Mouse (Mus musculus) neural tube, embryonic 12.5 days (tissue): Measurements from ENCODE around the gene Rpl13. TPM values are rescaled to one million over a fixed set of nuclear protein-coding genes. Genes with fewer than 3 reads are reported as not detected.
"Not testable (repeated sequence)": the region's sequence is repeated elsewhere in the genome, so short reads cannot be mapped to it uniquely, and the experiment has no call there.

Source experiments
- ATAC-seq: fragments of 200-750 bp; cut with Nextera tagmentation; 2 replicates; pipeline ENCODE4 v1.8.0; 2017; ENCODE audit warnings: low read depth, mild to moderate bottlenecking, moderate TSS enrichment, moderate library complexity; ENCODE audit not compliant: low FRiP score
- H3K27ac ChIP-seq: fragments of 300-500 bp; sonication (generic); 2 replicates; pipeline ENCODE4 v1.5.1; 2016
- H3K27me3 ChIP-seq: fragments of 300-500 bp; sonication (generic); replicated peaks from 2 replicates; pipeline ENCODE4 v1.6.1; 2016; ENCODE audit warnings: mild to moderate bottlenecking
- H3K36me3 ChIP-seq: fragments of 300-500 bp; sonication (generic); 2 replicates; pipeline ENCODE4 v1.6.1; 2016; ENCODE audit warnings: mild to moderate bottlenecking
- H3K4me1 ChIP-seq: fragments of 300-500 bp; sonication (generic); 2 replicates; pipeline ENCODE4 v1.6.1; 2016
- H3K4me2 ChIP-seq: fragments of 300-500 bp; sonication (generic); replicated peaks from 2 replicates; pipeline ENCODE4 v1.6.1; 2016; ENCODE audit warnings: mild to moderate bottlenecking
- H3K4me3 ChIP-seq: fragments of 300-500 bp; sonication (generic); 2 replicates; pipeline ENCODE4 v1.5.1; 2016
- H3K9ac ChIP-seq: fragments of 300-500 bp; sonication (generic); 2 replicates; pipeline ENCODE4 v1.6.1; 2016; ENCODE audit warnings: mild to moderate bottlenecking
- H3K9me3 ChIP-seq: fragments of 300-500 bp; sonication (generic); 2 replicates; pipeline ENCODE4 v1.6.1; 2016; ENCODE audit warnings: mild to moderate bottlenecking
- WGBS: fragments of 180-500 bp; shearing (Covaris S2); methylation state at CpG from one replicate; pipeline ENCODE4 v1.1.7; 2016; 5-methylcytosine and 5-hydroxymethylcytosine counted together
- polyA plus RNA-seq: library from polyadenylated mRNA; unstranded; fragments of >200 nt; fragmentation: Nextera tagmentation; extraction: Ambion mirVana; gene quantifications from 2 replicates; pipeline ENCODE4 v1.2.1, GENCODE M21; 2016

The Rpl13 gene
- polyA plus RNA-seq, 1 experiment from 2014 or later, result 973 TPM

- Histone ChIP-seq H3K9me3 (no peaks in the 10 kb centered on the region), H3K4me3 (no peak overlapping the region), H3K36me3 (peaks cover 44% of the 10 kb centered on the region), H3K27ac (no peak overlapping the region), H3K27me3 (no peaks in the 10 kb centered on the region), H3K4me2 (no peak overlapping the region), H3K4me1 (no peaks in the 10 kb centered on the region), H3K9ac (no peak overlapping the region)
- no peak for ATAC-seq
- WGBS, result 82% methylated on average over 11 of the region's 11 CpGs
These were observed 4.9 kb upstream of the Rpl13 start for GRCm38 (mm10) chr8:123097216-123097615.

- no peaks in the 10 kb centered on the region for H3K9me3 ChIP-seq
- no peaks in the 10 kb centered on the region for H3K27me3 ChIP-seq
- no peak for ATAC-seq
- H3K36me3 ChIP-seq, result peaks cover 44% of the 10 kb centered on the region
- H3K9ac ChIP-seq, result no peak overlapping the region
- no peaks in the 10 kb centered on the region for H3K4me1 ChIP-seq
- H3K4me2 ChIP-seq, result no peak overlapping the region
- no peak overlapping the region for H3K4me3 ChIP-seq
- WGBS, result 72% methylated on average over 12 of the region's 12 CpGs
- no peak overlapping the region for H3K27ac ChIP-seq
These were observed 4.2 kb upstream of the Rpl13 start for GRCm38 (mm10) chr8:123097786-123098584.

DNA sequence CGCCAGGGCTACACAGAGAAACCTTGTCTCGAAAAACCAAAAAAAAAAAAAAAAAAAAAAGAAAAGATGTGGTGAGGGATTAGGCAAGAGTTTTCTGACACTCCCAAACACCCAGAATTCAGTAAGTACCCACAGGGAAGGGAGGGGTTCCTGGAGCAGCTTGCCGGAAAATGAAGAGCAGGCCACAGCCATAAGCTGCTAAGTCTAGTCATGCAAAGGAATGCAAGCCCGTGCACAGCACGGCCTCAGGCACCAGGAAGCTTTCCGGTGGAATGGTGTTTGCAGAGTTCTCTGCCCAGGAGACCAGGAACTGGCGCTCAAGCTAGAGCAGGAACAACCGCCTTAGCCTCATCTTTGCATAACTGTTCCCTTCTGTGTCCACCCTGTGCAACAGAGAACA is 1.9 kb upstream of the Rpl13 start:
- peaks cover 41% of the 10 kb centered on the region for H3K36me3 ChIP-seq
- no peaks in the 10 kb centered on the region for H3K9me3 ChIP-seq
- H3K4me1 ChIP-seq, result peaks cover 11% of the 10 kb centered on the region
- no peaks in the 10 kb centered on the region for H3K27me3 ChIP-seq
- H3K27ac ChIP-seq, result no peak overlapping the region
- no peak overlapping the region for H3K4me3 ChIP-seq
- no peak overlapping the region for H3K9ac ChIP-seq
- ATAC-seq, result no peak
- H3K4me2 ChIP-seq, result no peak overlapping the region
- 74% methylated on average over 8 of the region's 8 CpGs for WGBS

GRCm38 (mm10) chr8:123101244-123101643 is 906 bp upstream of the Rpl13 start:
- H3K4me1 ChIP-seq, result peaks cover 11% of the 10 kb centered on the region
- H3K4me3 ChIP-seq, result no peak overlapping the region
- no peak overlapping the region for H3K27ac ChIP-seq
- no peak overlapping the region for H3K9ac ChIP-seq
- H3K36me3 ChIP-seq, result peaks cover 40% of the 10 kb centered on the region
- H3K4me2 ChIP-seq, result peak overlapping the region; percentile 84; the same call in 1 of the 2 replicates
- WGBS, result 79% methylated on average over 4 of the region's 4 CpGs
- no peak for ATAC-seq
- no peaks in the 10 kb centered on the region for H3K27me3 ChIP-seq
- no peaks in the 10 kb centered on the region for H3K9me3 ChIP-seq

- H3K4me3 ChIP-seq, result peak overlapping the region; percentile 81
- WGBS, result under 1% methylated on average over 26 of the region's 26 CpGs
- peak overlapping the region; percentile 84; the same call in 1 of the 2 replicates for H3K27ac ChIP-seq
- H3K36me3 ChIP-seq, result peaks cover 31% of the 10 kb centered on the region
- not testable (repeated sequence) for H3K9me3 ChIP-seq, ATAC-seq, H3K27me3 ChIP-seq
- peak overlapping the region; percentile 96 for H3K9ac ChIP-seq
- peak overlapping the region; percentile 84 for H3K4me2 ChIP-seq
- peaks cover 11% of the 10 kb centered on the region for H3K4me1 ChIP-seq
These were observed 705 bp downstream of the Rpl13 start for GRCm38 (mm10) chr8:123102855-123103254.

DNA sequence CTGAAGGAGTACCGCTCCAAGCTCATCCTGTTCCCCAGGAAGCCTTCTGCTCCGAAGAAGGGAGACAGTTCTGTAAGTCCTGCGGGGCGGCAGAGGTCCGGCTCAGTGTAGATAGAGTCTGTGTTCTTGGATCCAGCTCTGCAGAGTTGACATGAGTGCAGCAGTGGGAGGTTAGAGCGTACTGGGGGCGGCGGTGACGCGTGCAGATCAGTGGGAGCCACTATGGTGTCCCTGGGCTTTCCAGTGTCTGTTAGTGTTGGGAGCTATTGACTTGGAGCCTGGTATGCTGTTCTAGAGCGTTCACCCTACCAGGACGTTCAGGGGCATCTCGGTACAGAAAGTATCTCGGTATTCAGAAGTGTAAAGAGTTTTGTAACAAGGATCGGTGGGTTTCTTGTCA is 1.1 kb downstream of the Rpl13 start:
- H3K36me3 ChIP-seq, result peaks cover 27% of the 10 kb centered on the region
- no peak overlapping the region for H3K27ac ChIP-seq
- H3K27me3 ChIP-seq, result no peaks in the 10 kb centered on the region
- peak overlapping the region; percentile 84 for H3K4me2 ChIP-seq
- H3K9me3 ChIP-seq, result no peaks in the 10 kb centered on the region
- 22% methylated on average over 15 of the region's 15 CpGs for WGBS
- H3K9ac ChIP-seq, result peak overlapping the region; percentile 96
- ATAC-seq, result no peak
- H3K4me3 ChIP-seq, result peak overlapping the region; percentile 81
- peaks cover 11% of the 10 kb centered on the region for H3K4me1 ChIP-seq

GRCm38 (mm10) chr8:123104046-123104767 is 2.1 kb downstream of the Rpl13 start:
- peaks cover 24% of the 10 kb centered on the region for H3K36me3 ChIP-seq
- H3K9me3 ChIP-seq, result no peaks in the 10 kb centered on the region
- 92% methylated on average over 6 of the region's 6 CpGs for WGBS
- peaks cover 11% of the 10 kb centered on the region for H3K4me1 ChIP-seq
- H3K27ac ChIP-seq, result no peak overlapping the region
- peak overlapping the region; percentile 96 for H3K9ac ChIP-seq
- H3K4me2 ChIP-seq, result peak overlapping the region; percentile 84
- H3K27me3 ChIP-seq, result no peaks in the 10 kb centered on the region
- ATAC-seq, result no peak
- H3K4me3 ChIP-seq, result peak overlapping the region; percentile 81

- Histone ChIP-seq H3K36me3 (peaks cover 24% of the 10 kb centered on the region), H3K4me3 (no peak overlapping the region), H3K4me1 (peaks cover 11% of the 10 kb centered on the region), H3K9me3 (no peaks in the 10 kb centered on the region), H3K27me3 (no peaks in the 10 kb centered on the region), H3K4me2 (no peak overlapping the region), H3K9ac (no peak overlapping the region), H3K27ac (no peak overlapping the region)
- no peak for ATAC-seq
- WGBS, result 69% methylated on average over 5 of the region's 5 CpGs
These were observed 3.6 kb downstream of the Rpl13 start for GRCm38 (mm10) chr8:123105553-123106326.

GRCm38 (mm10) chr8:123106531-123106930 is 4.4 kb downstream of the Rpl13 start:
- WGBS, result 53% methylated on average over 2 of the region's 2 CpGs
- no peak for ATAC-seq

DNA sequence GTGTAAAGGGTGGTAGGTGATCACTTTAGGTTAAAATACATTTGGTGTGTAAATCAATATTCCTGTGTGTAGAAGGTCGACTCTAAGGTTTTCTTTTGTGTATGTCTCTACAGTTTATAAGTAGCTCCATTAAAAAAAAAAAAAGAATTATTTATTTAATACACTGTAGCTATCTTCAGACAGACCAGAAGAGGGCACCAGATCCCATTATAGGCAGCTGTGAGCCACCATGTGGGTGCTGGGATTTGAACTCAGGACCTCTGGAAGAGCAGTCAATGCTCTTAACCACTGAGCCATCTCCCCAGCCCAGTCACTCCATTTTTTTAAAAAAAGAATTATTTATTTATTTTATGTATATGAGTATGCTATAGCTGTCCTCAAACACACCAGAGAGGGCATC is 5.9 kb downstream of the Rpl13 start:
- Histone ChIP-seq H3K9me3 (no peaks in the 10 kb centered on the region), H3K27ac (no peak overlapping the region), H3K9ac (no peak overlapping the region), H3K36me3 (peaks cover 24% of the 10 kb centered on the region), H3K4me3 (no peak overlapping the region), H3K4me1 (peaks cover 11% of the 10 kb centered on the region), H3K4me2 (no peak overlapping the region), H3K27me3 (no peaks in the 10 kb centered on the region)
- WGBS, result 86% methylated on average over 1 of the region's 1 CpGs
- no peak for ATAC-seq

More at GRCm38 (mm10) chr8:123106531-123106930, 4.4 kb downstream of the Rpl13 start:
- H3K27me3 ChIP-seq, result no peaks in the 10 kb centered on the region
- H3K9me3 ChIP-seq, result no peaks in the 10 kb centered on the region
- no peak overlapping the region for H3K4me2 ChIP-seq
- H3K36me3 ChIP-seq, result peaks cover 24% of the 10 kb centered on the region
- H3K4me3 ChIP-seq, result no peak overlapping the region
- no peak overlapping the region for H3K9ac ChIP-seq
- H3K27ac ChIP-seq, result no peak overlapping the region
- peaks cover 11% of the 10 kb centered on the region for H3K4me1 ChIP-seq

DNA sequence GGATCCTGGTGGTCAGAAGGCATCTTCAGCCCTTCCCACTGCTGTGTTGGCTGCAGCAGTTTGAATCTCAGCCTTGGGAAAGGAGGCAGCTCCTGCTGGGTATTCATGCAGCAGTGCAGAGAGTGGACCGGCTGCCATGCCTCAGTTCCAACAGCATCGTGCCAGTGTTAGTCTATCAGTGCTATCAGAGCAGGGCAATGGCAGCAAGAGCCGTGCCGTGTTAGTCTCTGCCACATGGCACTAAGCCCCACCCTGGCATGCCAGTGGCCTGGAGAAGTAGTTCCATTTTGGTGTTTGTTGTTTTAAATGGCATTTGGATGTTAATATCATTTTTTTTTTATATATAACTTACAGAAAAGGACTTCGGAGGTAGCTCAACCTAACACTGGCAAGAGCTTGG is 6.8 kb downstream of the Rpl13 start:
- no peaks in the 10 kb centered on the region; the same call in 1 of the 2 replicates for H3K27me3 ChIP-seq
- no peak overlapping the region for H3K4me3 ChIP-seq
- 87% methylated on average over 5 of the region's 5 CpGs for WGBS
- H3K9me3 ChIP-seq, result no peaks in the 10 kb centered on the region
- no peak overlapping the region for H3K4me2 ChIP-seq
- ATAC-seq, result no peak
- H3K36me3 ChIP-seq, result peaks cover 16% of the 10 kb centered on the region
- H3K4me1 ChIP-seq, result peaks cover 3% of the 10 kb centered on the region; the same call in 1 of the 2 replicates
- H3K9ac ChIP-seq, result no peak overlapping the region
- H3K27ac ChIP-seq, result no peak overlapping the region

DNA sequence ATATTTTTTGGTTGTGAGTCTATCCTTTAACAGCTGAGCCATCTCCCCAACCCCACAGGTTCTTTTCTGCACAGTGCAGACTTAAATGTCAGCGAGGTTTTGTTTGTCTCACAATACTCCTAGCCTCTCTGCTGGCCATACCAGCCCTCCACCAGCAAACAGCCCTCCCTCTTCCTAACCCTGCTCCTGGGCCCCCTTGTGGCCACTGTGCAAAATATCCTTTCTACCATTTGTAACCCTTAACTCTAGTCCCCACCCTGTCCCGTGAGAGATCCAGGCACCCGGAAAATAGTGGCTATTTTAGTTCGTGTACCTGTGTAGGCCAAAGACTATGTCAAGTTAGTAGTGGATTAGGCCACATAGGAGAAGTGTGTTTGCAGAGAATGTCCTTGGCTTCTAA is 8.5 kb downstream of the Rpl13 start:
- peaks cover under 1% of the 10 kb centered on the region for H3K36me3 ChIP-seq
- no peak overlapping the region for H3K4me2 ChIP-seq
- H3K4me3 ChIP-seq, result no peak overlapping the region
- H3K27me3 ChIP-seq, result peaks cover 8% of the 10 kb centered on the region
- 25% methylated on average over 4 of the region's 4 CpGs for WGBS
- no peaks in the 10 kb centered on the region for H3K4me1 ChIP-seq
- H3K9me3 ChIP-seq, result no peaks in the 10 kb centered on the region
- ATAC-seq, result no peak
- H3K9ac ChIP-seq, result no peak overlapping the region
- H3K27ac ChIP-seq, result no peak overlapping the region
